Mouse (Mus musculus) thymus, adult 2 months (tissue): ENCODE results near the gene Thoc6.

Source experiments
- CTCF ChIP-seq: fragments of 200-500 bp; IDR thresholded peaks from 2 replicates; pipeline ENCODE4 v1.5.1; 2012; ENCODE audit warnings: mild to moderate bottlenecking, control low read depth, low read length, moderate library complexity, borderline replicate concordance; ENCODE audit not compliant: control insufficient read depth, poor library complexity, insufficient read depth; ENCODE audit errors: extremely low read depth
- POLR2A ChIP-seq: fragments of 200-500 bp; IDR thresholded peaks from 2 replicates; pipeline ENCODE4 v1.6.1; 2012; ENCODE audit warnings: mild to moderate bottlenecking, low read length, control low read depth, moderate library complexity; ENCODE audit not compliant: control insufficient read depth, poor library complexity, insufficient read depth; ENCODE audit errors: extremely low read depth

- TF ChIP-seq POLR2A = no peak
- no peak for TF ChIP-seq CTCF
Measured at GRCm38 (mm10) chr17:23631241-23631640, 42.4 kb downstream of the Thoc6 start.
